Mouse (Mus musculus) ES-E14 (cell line): ENCODE data around the gene Psmd11. TPM values are rescaled to one million over a fixed set of nuclear protein-coding genes. Genes with fewer than 3 reads are reported as not detected.
"Not testable (repeated sequence)": the region's sequence is repeated elsewhere in the genome, so short reads cannot be mapped to it uniquely, and the experiment has no call there.

Experiments
- DNase-seq: peaks from one replicate; pipeline ENCODE4 v3.0.0-alpha.2; 2013; ENCODE audit warnings: low read depth, low spot score
- H3K27ac ChIP-seq: 2 replicates; pipeline ENCODE4 v1.5.1; 2012; ENCODE audit warnings: low read depth, mild to moderate bottlenecking, low read length, moderate library complexity, mixed read lengths; ENCODE audit not compliant: poor library complexity, insufficient read depth, severe bottlenecking
- H3K36me3 ChIP-seq: 2 replicates; pipeline ENCODE4 v1.6.1; 2012; ENCODE audit warnings: mild to moderate bottlenecking, low read length, moderate library complexity, mixed read lengths; ENCODE audit not compliant: control insufficient read depth, poor library complexity, insufficient read depth, severe bottlenecking
- H3K4me1 ChIP-seq, 2 experiments: fragments of 150-350 bp in 1 of 2; sonication (generic) in 1 of 2; 2 replicates each; pipeline ENCODE4 v1.6.1; 2012; ENCODE audit warnings: low read length in 2 of 2, mild to moderate bottlenecking in 1 of 2, mixed read lengths in 1 of 2; ENCODE audit not compliant: control insufficient read depth in 2 of 2, insufficient read depth in 2 of 2, poor library complexity in 1 of 2
- H3K4me3 ChIP-seq, 2 experiments: fragments of 150-350 bp in 1 of 2; sonication (generic) in 1 of 2; 2 replicates each; pipeline ENCODE4 v1.5.1; 2012; ENCODE audit warnings: low read length in 2 of 2, low read depth in 1 of 2, mild to moderate bottlenecking in 1 of 2, mixed read lengths in 1 of 2; ENCODE audit not compliant: insufficient read depth in 1 of 2, poor library complexity in 1 of 2, severe bottlenecking in 1 of 2
- H3K9ac ChIP-seq: 2 replicates; pipeline ENCODE4 v1.6.1; 2012; ENCODE audit warnings: low read depth, mild to moderate bottlenecking, low read length, mixed read lengths; ENCODE audit not compliant: poor library complexity, insufficient read depth, severe bottlenecking
- H3K9me3 ChIP-seq: fragments of 150-350 bp; sonication (generic); 2 replicates; pipeline ENCODE4 v1.6.1; 2012; ENCODE audit warnings: low read depth, mild to moderate bottlenecking, low read length; ENCODE audit not compliant: control insufficient read depth, insufficient read depth
- CHD2 ChIP-seq: IDR thresholded peaks from 2 replicates; pipeline ENCODE4 v1.6.1; 2014; ENCODE audit warnings: mild to moderate bottlenecking, low read depth, low read length, inconsistent platforms
- HCFC1 ChIP-seq: IDR thresholded peaks from 2 replicates; pipeline ENCODE4 v1.6.1; 2012; ENCODE audit warnings: low read length, inconsistent platforms, borderline replicate concordance; ENCODE audit not compliant: insufficient read depth
- MAFK ChIP-seq: IDR thresholded peaks from 2 replicates; pipeline ENCODE4 v1.6.1; 2014; ENCODE audit warnings: mild to moderate bottlenecking, low read depth, low read length, inconsistent platforms; ENCODE audit not compliant: insufficient read depth
- ZC3H11A ChIP-seq: IDR thresholded peaks from 2 replicates; pipeline ENCODE4 v1.6.1; 2012; ENCODE audit warnings: low read depth, mild to moderate bottlenecking, inconsistent platforms, low read length, borderline replicate concordance
- ZNF384 ChIP-seq: IDR thresholded peaks from 2 replicates; pipeline ENCODE4 v1.6.1; 2012; ENCODE audit warnings: low read depth, low read length, inconsistent platforms
- in situ Hi-C, 2 experiments: fragments of 600-800 bp; cut with MboI; formaldehyde crosslinking; loops; one replicate each; pipeline ENCODE4 v1.15.1; 2025; ENCODE audit warnings: low sequenced_read_pairs in 2 of 2, inconsistent platforms in 1 of 2; ENCODE audit not compliant: unreplicated experiment in 2 of 2
- total RNA-seq: library from RNA; depleted of rRNA; stranded (reverse); fragments of 300-350 nt; gene quantifications from 2 replicates; pipeline ENCODE4 v1.2.3, GENCODE M21; 2012

The Psmd11 gene
- total RNA-seq, 1 experiment = 106 TPM

- no peak overlapping the region for H3K27ac ChIP-seq
- DNase-seq = no peak
- TF ChIP-seq ZNF384 (no peak), CHD2 (no peak), MAFK (no peak), HCFC1 (no peak), ZC3H11A (no peak)
- H3K9me3 ChIP-seq = no peaks in the 10 kb centered on the region
- in situ Hi-C loops = no loop called here
- peaks cover 0 to 1% of the 10 kb centered on the region in 2 experiments; a peak in 1 of 4 replicates for H3K4me1 ChIP-seq
- peaks cover 17% of the 10 kb centered on the region for H3K36me3 ChIP-seq
- H3K9ac ChIP-seq = no peak overlapping the region
- H3K4me3 ChIP-seq = no peak overlapping the region
These were observed 23.8 kb downstream of the Psmd11 start for GRCm38 (mm10) chr11:80452242-80452641.

- in situ Hi-C loops = no loop called here
These were observed 24.8 kb downstream of the Psmd11 start for GRCm38 (mm10) chr11:80453198-80453597.

GRCm38 (mm10) chr11:80463605-80464130, 35.3 kb downstream of the Psmd11 start:
- H3K9me3 ChIP-seq, H3K27ac ChIP-seq, in situ Hi-C loops, H3K9ac ChIP-seq, DNase-seq, H3K4me1 ChIP-seq, H3K4me3 ChIP-seq: not testable (repeated sequence)
- peaks cover 30% of the 10 kb centered on the region for H3K36me3 ChIP-seq
- peak; percentile 51; the same call in 1 of the 2 replicates for TF ChIP-seq ZNF384

More at GRCm38 (mm10) chr11:80453198-80453597, 24.8 kb downstream of the Psmd11 start:
- Histone ChIP-seq H3K27ac (no peak overlapping the region), H3K4me1 (peaks cover 0 to 1% of the 10 kb centered on the region in 2 experiments; a peak in 1 of 4 replicates), H3K4me3 (no peak overlapping the region), H3K9ac (no peak overlapping the region), H3K9me3 (no peaks in the 10 kb centered on the region), H3K36me3 (peaks cover 12% of the 10 kb centered on the region)
- no peak for DNase-seq
- TF ChIP-seq MAFK = no peak
- TF ChIP-seq CHD2 = no peak
- TF ChIP-seq ZC3H11A = no peak
- TF ChIP-seq ZNF384 = no peak
- no peak for TF ChIP-seq HCFC1

GRCm38 (mm10) chr11:80471836-80472605, 43.6 kb downstream of the Psmd11 start:
- DNase-seq = no peak
- no peaks in the 10 kb centered on the region for H3K9me3 ChIP-seq
- H3K4me1 ChIP-seq = peaks cover 0 to 6% of the 10 kb centered on the region in 2 experiments; a peak in 1 of 4 replicates
- H3K9ac ChIP-seq = no peak overlapping the region
- in situ Hi-C loops = no loop called here
- TF ChIP-seq CHD2 (no peak), ZNF384 (no peak)
- H3K36me3 ChIP-seq = peaks cover 29% of the 10 kb centered on the region
- no peak overlapping the region for H3K27ac ChIP-seq
- H3K4me3 ChIP-seq = no peak overlapping the region
